Mouse (Mus musculus): ENCODE data around the gene Zdhhc16.

- no peak for TF ChIP-seq CTCF (IDR thresholded peaks at IDR 0.05; ENCODE audit: low read depth)
- TF ChIP-seq EP300 (IDR thresholded peaks at IDR 0.05; ENCODE audit: low read depth): no peak
Measured at GRCm38 (mm10) chr19:41938539-41938938, 5.3 kb downstream of the Zdhhc16 start.

Measured in liver, postnatal 0 days (tissue).